Comparison of ENCODE assay signal across 8 mouse cellular contexts in the genomic region with DNA sequence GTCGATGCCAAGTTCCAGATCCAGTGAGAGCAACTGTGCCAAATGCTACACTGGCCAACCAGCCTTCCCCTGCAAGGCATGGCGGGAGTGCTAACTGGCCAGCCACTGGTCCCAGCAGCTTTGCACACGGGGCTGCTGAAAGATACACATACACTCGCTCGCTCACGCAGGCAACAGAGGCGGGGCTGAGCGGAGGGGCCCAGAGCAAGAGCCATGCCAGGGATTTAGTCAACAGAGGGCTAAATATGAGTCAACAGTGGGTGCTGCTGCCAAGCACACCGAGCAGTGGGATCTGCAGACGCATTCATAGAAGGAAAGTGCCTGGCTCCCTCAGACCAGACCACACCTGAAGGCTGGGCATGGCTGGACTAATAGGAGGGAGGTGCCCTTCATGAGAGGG. TPM values are rescaled to one million over a fixed set of nuclear protein-coding genes. Genes with fewer than 3 reads are reported as not detected.
DNase-seq lines count a peak whose midpoint lies in the region; ATAC-seq and TF ChIP-seq lines count a peak whose summit lies in the region.
"Had no signal": no experiment of that assay in that cellular context is flagged by ENCODE, and none has a peak within 500 bp of the region (broad histone marks: within the 10 kb centered on the region; RNA-seq: fewer than 3 reads in every experiment).

No protein-coding gene starts in this region.

- H3K27ac ChIP-seq in liver, adult 2 months (replicated peaks; ENCODE audit: insufficient read depth, low read depth, low read length): peak overlapping the region; percentile 3
- peak overlapping the region; percentile 76 for H3K27ac ChIP-seq in gastrocnemius, adult 2 months
- H3K27ac ChIP-seq: heart, embryonic 13.5 days had no signal

- TF ChIP-seq POLR2A in liver, adult 2 months (IDR thresholded peaks at IDR 0.05; ENCODE audit: extremely low read depth, insufficient read depth, low read length): 0 out of 2 replicates have a peak, but pooled peaks have one; percentile 29

- no peaks in the 10 kb centered on the region for H3K36me3 ChIP-seq in liver, adult 2 months (ENCODE audit: control insufficient read depth, insufficient read depth, low read length)
- H3K36me3 ChIP-seq: heart, embryonic 13.5 days had no signal

- intact Hi-C loops in gastrocnemius, adult 2 months (cut with DNase I): no loop called here

- peaks cover 20% of the 10 kb centered on the region; the same call in 1 of the 2 replicates for H3K79me2 ChIP-seq in liver, adult 2 months (ENCODE audit: control insufficient read depth, insufficient read depth, low read length)

- no peak for ATAC-seq in inflammation-experienced regulatory T-cells, adult 6 months

- H3K4me1 ChIP-seq in liver, adult 2 months (ENCODE audit: control insufficient read depth, insufficient read depth, low read length): peaks cover 34% of the 10 kb centered on the region

- DNase-seq in liver, adult 2 months (ENCODE audit: extremely low read depth, low read depth, low spot score): peak; percentile 96
- DNase-seq in liver: no peak
- DNase-seq in adrenal gland, postnatal 36 days: peak; percentile 67 to 73
- peak; percentile 81 for DNase-seq in gastrocnemius, adult 2 months
- DNase-seq in kidney, postnatal 25 days: peak; percentile 53 to 86
- peak; percentile 72 for DNase-seq in skeletal muscle tissue, adult 2 months (ENCODE audit: low read depth, low spot score)

- H3K27me3 ChIP-seq in liver, adult 2 months (ENCODE audit: control insufficient read depth, insufficient read depth, low read length): no peaks in the 10 kb centered on the region

- TF ChIP-seq CTCF in liver, adult 2 months (IDR thresholded peaks at IDR 0.05; ENCODE audit: low read depth, low read length): 0 out of 2 replicates have a peak, but pooled peaks have one; percentile 7
- no peak for TF ChIP-seq CTCF in gastrocnemius, adult 2 months (IDR thresholded peaks at IDR 0.05)

- H3K4me3 ChIP-seq in liver, adult 2 months (ENCODE audit: insufficient read depth, low read depth, low read length): no peak overlapping the region
- peak overlapping the region; percentile 63 for H3K4me3 ChIP-seq in gastrocnemius, adult 2 months
- H3K4me3 ChIP-seq: heart, embryonic 13.5 days had no signal

- no peak overlapping the region for H3K9ac ChIP-seq in liver, adult 2 months (ENCODE audit: low read depth, low read length)
- H3K9ac ChIP-seq: heart, embryonic 13.5 days had no signal

- 23% methylated on average over 10 of the region's 10 CpGs for WGBS in liver, adult 2 months

RNA-seq across cellular contexts. Expression of gene Epb41l4b, which starts 3.8 kb away (rescaled TPM):
- 44.7 and 46.3 TPM in 2 replicates for total RNA-seq in liver, adult 2 months (2014; rRNA removed)
- polyA plus RNA-seq in liver, adult 2 months (2012; rRNA removed): 33.9 and 36.5 TPM in 2 replicates
- total RNA-seq in adrenal gland, postnatal 36 days (2021): 1 to 10 TPM; 1.7 to 2.1 TPM
- 1 to 10 TPM; 2.5 to 3.1 TPM for total RNA-seq in gastrocnemius, adult 2 months (2021)
- not detected for polyA plus RNA-seq in inflammation-experienced regulatory T-cells, adult 6 months (2017; shearing (Covaris generic))

Comparison
In these comparisons a context has a peak if more than half of its experiments do, and no peak if none do; other contexts are left out.
1. RNA of gene Epb41l4b, which starts 3.8 kb away (total RNA-seq): 44.7 to 46.3 TPM in liver, adult 2 months; 2.5 to 3.1 TPM in gastrocnemius, adult 2 months and 1.7 to 2.1 TPM in adrenal gland, postnatal 36 days; every median in the first group is over 10 times any median in the second.